Mouse (Mus musculus): ENCODE results near the gene Dll4.

Gene Dll4

GRCm38 (mm10) chr2:119325568-119326143 is at the start of gene Dll4:
Gene Dll4, plus strand, starts transcription at chr2:119325784.
- DNase-seq (ENCODE audit: low spot score in 2 of 2), result no peak

GRCm38 (mm10) chr2:119276926-119277325 is 48.7 kb upstream of the Dll4 start:
- no peak for DNase-seq (ENCODE audit: low spot score in 2 of 2)

GRCm38 (mm10) chr2:119277810-119278209 is 47.8 kb upstream of the Dll4 start:
- DNase-seq (ENCODE audit: low spot score in 2 of 2), result no peak

GRCm38 (mm10) chr2:119281899-119282565 is 43.6 kb upstream of the Dll4 start:
- no peak for DNase-seq (ENCODE audit: low spot score in 2 of 2)

- DNase-seq (ENCODE audit: low spot score in 2 of 2), result no peak
These were observed 38.2 kb upstream of the Dll4 start for GRCm38 (mm10) chr2:119287372-119287771.

- DNase-seq (ENCODE audit: low spot score in 2 of 2), result peak; percentile 97 to 98
These were observed 37.2 kb upstream of the Dll4 start, which contains the start of gene Vps18 for GRCm38 (mm10) chr2:119288270-119288882. Gene Vps18, plus strand, starts transcription at chr2:119288740.

- DNase-seq (ENCODE audit: low spot score in 2 of 2), result no peak
These were observed 36.6 kb upstream of the Dll4 start for GRCm38 (mm10) chr2:119289014-119289416.

GRCm38 (mm10) chr2:119292281-119292680 is 33.3 kb upstream of the Dll4 start:
- no peak for DNase-seq (ENCODE audit: low spot score in 2 of 2)

GRCm38 (mm10) chr2:119292852-119293251 is 32.7 kb upstream of the Dll4 start:
- DNase-seq (ENCODE audit: low spot score in 2 of 2), result no peak

- no peak for DNase-seq (ENCODE audit: low spot score in 2 of 2)
These were observed 32.3 kb upstream of the Dll4 start for GRCm38 (mm10) chr2:119293311-119293710.

- no peak for DNase-seq (ENCODE audit: low spot score in 2 of 2)
These were observed 31.7 kb upstream of the Dll4 start for GRCm38 (mm10) chr2:119293776-119294390.

- no peak for DNase-seq (ENCODE audit: low spot score in 2 of 2)
These were observed 31.2 kb upstream of the Dll4 start for GRCm38 (mm10) chr2:119294411-119294810.

- no peak for DNase-seq (ENCODE audit: low spot score in 2 of 2)
These were observed 28.8 kb upstream of the Dll4 start for GRCm38 (mm10) chr2:119296756-119297155.

- DNase-seq (ENCODE audit: low spot score in 2 of 2), result no peak
These were observed 28.1 kb upstream of the Dll4 start for GRCm38 (mm10) chr2:119297506-119297905.

GRCm38 (mm10) chr2:119298330-119298729 is 27.3 kb upstream of the Dll4 start:
- peak; percentile 47 to 72 for DNase-seq (ENCODE audit: low spot score in 2 of 2)

GRCm38 (mm10) chr2:119298839-119299238 is 26.7 kb upstream of the Dll4 start:
- DNase-seq (ENCODE audit: low spot score in 2 of 2), result no peak

GRCm38 (mm10) chr2:119299981-119300818 is 25.4 kb upstream of the Dll4 start:
- peak; percentile 56 to 81 for DNase-seq (ENCODE audit: low spot score in 2 of 2)

- DNase-seq (ENCODE audit: low spot score in 2 of 2), result no peak
These were observed 24.6 kb upstream of the Dll4 start for GRCm38 (mm10) chr2:119300819-119301493.

- no peak for DNase-seq (ENCODE audit: low spot score in 2 of 2)
These were observed 22.7 kb upstream of the Dll4 start for GRCm38 (mm10) chr2:119302876-119303275.

- DNase-seq (ENCODE audit: low spot score in 2 of 2), result no peak
These were observed 21.2 kb upstream of the Dll4 start for GRCm38 (mm10) chr2:119304391-119304790.

- DNase-seq (ENCODE audit: low spot score in 2 of 2), result no peak
These were observed 20.8 kb upstream of the Dll4 start for GRCm38 (mm10) chr2:119304798-119305208.

All from urinary bladder, postnatal 36 days (tissue).